Mouse (Mus musculus) heart, postnatal 0 days (tissue): ENCODE results near the gene Cd3eap. TPM values are rescaled to one million over a fixed set of nuclear protein-coding genes. Genes with fewer than 3 reads are reported as not detected.

Experiments used
- ATAC-seq: fragments of 200-750 bp; cut with Nextera tagmentation; 2 replicates; pipeline ENCODE4 v1.8.0; 2017; ENCODE audit warnings: low read depth, moderate number of reproducible peaks, moderate library complexity; ENCODE audit not compliant: insufficient read depth
- DNase-seq: peaks from one replicate; pipeline ENCODE4 v3.0.0-alpha.2; 2016; ENCODE audit warnings: low spot score
- H3K27ac ChIP-seq: fragments of 300-500 bp; sonication (generic); 2 replicates; pipeline ENCODE4 v1.5.1; 2014; ENCODE audit warnings: low read depth, mild to moderate bottlenecking
- H3K27me3 ChIP-seq: fragments of 300-500 bp; sonication (generic); 2 replicates; pipeline ENCODE4 v1.6.1; 2014; ENCODE audit warnings: low read length, mixed read lengths; ENCODE audit not compliant: control insufficient read depth, insufficient read depth
- H3K36me3 ChIP-seq: fragments of 300-500 bp; sonication (generic); replicated peaks from 2 replicates; pipeline ENCODE4 v1.6.1; 2014; ENCODE audit warnings: low read length, mixed read lengths; ENCODE audit not compliant: control insufficient read depth, insufficient read depth
- H3K4me1 ChIP-seq: fragments of 300-500 bp; sonication (generic); 2 replicates; pipeline ENCODE4 v1.6.1; 2014; ENCODE audit warnings: antibody characterized with exemption; ENCODE audit not compliant: control insufficient read depth, insufficient read depth
- H3K4me2 ChIP-seq: fragments of 300-500 bp; sonication (generic); 2 replicates; pipeline ENCODE4 v1.6.1; 2014; ENCODE audit warnings: low read depth, mild to moderate bottlenecking, low read length, moderate library complexity
- H3K4me3 ChIP-seq: fragments of 300-500 bp; sonication (generic); 2 replicates; pipeline ENCODE4 v1.5.1; 2014; ENCODE audit warnings: low read depth, low read length
- H3K9ac ChIP-seq: fragments of 300-500 bp; sonication (generic); replicated peaks from 2 replicates; pipeline ENCODE4 v1.6.1; 2014; ENCODE audit warnings: low read depth, low read length, mixed read lengths
- H3K9me3 ChIP-seq: fragments of 300-500 bp; sonication (generic); replicated peaks from 2 replicates; pipeline ENCODE4 v1.6.1; 2016; ENCODE audit warnings: low read length; ENCODE audit not compliant: control insufficient read depth
- CTCF ChIP-seq: IDR thresholded peaks from 2 replicates; pipeline ENCODE4 v1.5.1; 2016; ENCODE audit warnings: antibody characterized with exemption, control low read depth, low read depth
- EP300 ChIP-seq: IDR thresholded peaks from 2 replicates; pipeline ENCODE4 v1.6.1; 2016; ENCODE audit warnings: antibody characterized with exemption, low read depth
- WGBS: fragments of 180-500 bp; shearing (Covaris S2); extraction: QIAGEN DNeasy Blood & Tissue Kit; methylation state at CpG from one replicate; pipeline ENCODE4 v1.1.7; 2014; 5-methylcytosine and 5-hydroxymethylcytosine counted together
- polyA plus RNA-seq: library from polyadenylated mRNA; unstranded; fragments of >200 nt; fragmentation: Nextera tagmentation; extraction: Ambion mirVana; gene quantifications from 2 replicates; pipeline ENCODE4 v1.2.1, GENCODE M21; 2015
- total RNA-seq: library from RNA; depleted of rRNA; stranded (reverse); fragments of >200 nt; gene quantifications from 2 replicates; pipeline ENCODE4 v1.2.3, GENCODE M21; 2014; ENCODE audit warnings: low replicate concordance

The Cd3eap gene
- total and polyA plus RNA-seq, 2 experiments from 2014 or later = 3.2 to 11.7 TPM

DNA sequence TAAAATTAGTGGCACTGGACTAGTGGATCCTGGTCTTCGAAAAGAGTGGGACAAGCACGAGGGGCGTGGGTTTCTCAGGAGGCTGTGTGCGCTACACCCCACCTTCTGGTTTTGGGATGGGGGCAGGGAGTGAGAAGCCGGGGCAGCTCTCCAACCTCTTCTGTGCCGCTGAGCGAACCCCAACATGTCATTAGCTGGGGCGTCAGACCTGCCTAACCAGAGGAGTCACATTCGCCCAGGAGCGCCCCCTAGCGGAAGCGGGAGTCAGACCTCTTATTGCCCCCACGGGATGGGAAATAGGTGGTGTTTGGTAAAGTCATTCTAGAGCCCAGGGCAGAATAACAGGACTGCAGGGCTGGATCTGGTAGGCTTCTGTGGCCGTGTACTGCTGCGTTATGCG, 2.4 kb upstream of the Cd3eap start:
- Histone ChIP-seq H3K9ac (peak overlapping the region; percentile 56), H3K27me3 (no peaks in the 10 kb centered on the region), H3K4me1 (peaks cover 21% of the 10 kb centered on the region), H3K9me3 (no peaks in the 10 kb centered on the region), H3K4me2 (peak overlapping the region; percentile 79), H3K4me3 (peak overlapping the region; percentile 62), H3K27ac (peak overlapping the region; percentile 87), H3K36me3 (no peaks in the 10 kb centered on the region)
- TF ChIP-seq CTCF (peak; percentile 70), EP300 (no peak)
- WGBS = 6% methylated on average over 16 of the region's 16 CpGs
- DNase-seq = peak; percentile 27
- peak; percentile 16 for ATAC-seq

DNA sequence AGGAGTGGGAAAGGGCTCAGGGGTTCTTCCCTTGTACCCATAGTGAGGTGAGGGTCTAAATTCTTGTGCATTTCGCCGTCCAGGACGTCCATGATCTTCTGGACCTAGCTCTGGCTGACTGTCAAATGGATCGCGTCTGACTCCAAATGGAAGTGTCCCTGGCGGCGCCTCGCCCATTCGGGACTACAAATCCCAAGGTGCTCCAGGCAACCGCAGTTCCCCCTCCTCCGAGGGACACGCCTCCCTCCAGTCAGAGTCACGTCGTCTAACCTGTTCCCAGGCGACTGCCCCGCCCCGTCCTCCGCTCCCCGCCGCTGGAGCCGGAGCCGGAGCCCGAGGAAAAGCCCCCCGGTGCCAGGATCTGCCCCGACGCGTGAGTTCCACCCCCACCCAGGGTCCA, 1.7 kb upstream of the Cd3eap start:
- Histone ChIP-seq H3K4me3 (peak overlapping the region; percentile 62), H3K4me1 (peaks cover 21% of the 10 kb centered on the region), H3K27me3 (no peaks in the 10 kb centered on the region), H3K27ac (peak overlapping the region; percentile 87), H3K36me3 (peaks cover 5% of the 10 kb centered on the region; the same call in 1 of the 2 replicates), H3K9me3 (no peaks in the 10 kb centered on the region), H3K4me2 (peak overlapping the region; percentile 79), H3K9ac (peak overlapping the region; percentile 56)
- ATAC-seq = peak; percentile 77
- TF ChIP-seq CTCF (no peak), EP300 (no peak)
- 1% methylated on average over 25 of the region's 27 CpGs for WGBS
- DNase-seq = peak; percentile 96

DNA sequence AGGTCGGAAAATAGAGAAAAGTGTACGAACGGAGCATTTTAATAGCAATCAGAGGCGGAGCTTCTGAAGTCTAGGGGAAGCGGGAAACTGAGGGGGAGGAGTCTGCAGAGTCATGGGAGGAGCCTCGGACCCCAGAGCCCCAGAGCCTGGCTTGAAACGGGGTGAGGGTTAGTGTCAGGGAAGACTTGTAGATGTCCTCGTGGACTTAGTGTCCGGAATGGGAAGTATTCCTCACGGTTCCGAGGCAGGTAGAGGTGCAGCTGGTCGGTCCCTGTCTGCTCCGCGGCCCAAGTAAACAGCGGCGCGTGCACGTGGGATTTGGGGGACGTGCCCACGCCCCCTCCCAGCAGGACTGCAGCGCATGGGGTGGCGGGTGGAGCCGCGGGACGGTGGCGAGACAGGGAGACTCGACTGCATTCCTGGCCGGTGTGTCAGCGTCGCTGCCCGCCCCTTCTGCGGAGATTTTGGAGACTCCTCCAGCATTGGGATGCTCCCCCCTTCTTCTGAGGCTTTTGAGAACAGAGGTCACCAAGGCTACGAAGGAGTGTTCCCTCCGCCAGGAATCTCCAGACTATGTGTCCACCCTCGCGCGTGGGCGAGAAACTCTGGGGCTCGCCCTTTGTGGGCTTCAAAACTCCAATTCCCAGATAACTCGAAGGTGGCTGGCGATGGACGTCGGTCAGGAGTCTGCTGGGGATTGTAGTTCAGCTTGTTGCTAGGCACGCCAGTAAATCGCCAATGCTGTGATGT, 784 bp upstream of the Cd3eap start:
- Histone ChIP-seq H3K4me3 (peak overlapping the region; percentile 62), H3K9me3 (no peaks in the 10 kb centered on the region), H3K4me1 (peaks cover 18% of the 10 kb centered on the region), H3K9ac (peak overlapping the region; percentile 66), H3K27ac (peak overlapping the region; percentile 87), H3K36me3 (peaks cover 11% of the 10 kb centered on the region), H3K4me2 (peak overlapping the region; percentile 79), H3K27me3 (no peaks in the 10 kb centered on the region)
- TF ChIP-seq CTCF (no peak), EP300 (no peak)
- DNase-seq = peak; percentile 70
- ATAC-seq = peak; percentile 43
- under 1% methylated on average over 45 of the region's 45 CpGs for WGBS

DNA sequence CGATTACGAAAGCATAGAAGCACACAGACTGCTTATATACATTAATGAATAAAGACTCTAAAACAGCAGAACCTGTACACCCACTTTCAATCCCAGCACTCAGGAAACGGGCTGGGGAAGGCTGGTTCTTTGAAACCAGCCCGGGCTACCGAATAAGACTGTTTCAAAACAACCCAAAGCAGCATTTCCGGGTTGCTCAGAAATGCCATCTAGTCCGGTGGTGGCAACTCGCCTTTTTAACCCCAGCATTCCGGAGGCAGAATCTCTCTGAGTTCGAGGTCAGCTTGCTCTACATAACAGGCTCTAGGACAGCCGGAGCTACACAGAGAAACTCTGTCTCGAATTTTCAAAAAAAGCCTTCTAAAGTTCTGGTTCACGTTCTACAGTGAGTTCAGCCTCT, 649 bp downstream of the Cd3eap start:
- no peaks in the 10 kb centered on the region for H3K27me3 ChIP-seq
- H3K36me3 ChIP-seq = peaks cover 22% of the 10 kb centered on the region
- peak overlapping the region; percentile 62 for H3K4me3 ChIP-seq
- H3K4me2 ChIP-seq = peak overlapping the region; percentile 79
- no peak overlapping the region for H3K27ac ChIP-seq
- no peaks in the 10 kb centered on the region for H3K9me3 ChIP-seq
- WGBS = 14% methylated on average over 13 of the region's 13 CpGs
- no peak for TF ChIP-seq EP300
- peaks cover 14% of the 10 kb centered on the region for H3K4me1 ChIP-seq
- DNase-seq (no peak), ATAC-seq (no peak)
- H3K9ac ChIP-seq = peak overlapping the region; percentile 66

DNA sequence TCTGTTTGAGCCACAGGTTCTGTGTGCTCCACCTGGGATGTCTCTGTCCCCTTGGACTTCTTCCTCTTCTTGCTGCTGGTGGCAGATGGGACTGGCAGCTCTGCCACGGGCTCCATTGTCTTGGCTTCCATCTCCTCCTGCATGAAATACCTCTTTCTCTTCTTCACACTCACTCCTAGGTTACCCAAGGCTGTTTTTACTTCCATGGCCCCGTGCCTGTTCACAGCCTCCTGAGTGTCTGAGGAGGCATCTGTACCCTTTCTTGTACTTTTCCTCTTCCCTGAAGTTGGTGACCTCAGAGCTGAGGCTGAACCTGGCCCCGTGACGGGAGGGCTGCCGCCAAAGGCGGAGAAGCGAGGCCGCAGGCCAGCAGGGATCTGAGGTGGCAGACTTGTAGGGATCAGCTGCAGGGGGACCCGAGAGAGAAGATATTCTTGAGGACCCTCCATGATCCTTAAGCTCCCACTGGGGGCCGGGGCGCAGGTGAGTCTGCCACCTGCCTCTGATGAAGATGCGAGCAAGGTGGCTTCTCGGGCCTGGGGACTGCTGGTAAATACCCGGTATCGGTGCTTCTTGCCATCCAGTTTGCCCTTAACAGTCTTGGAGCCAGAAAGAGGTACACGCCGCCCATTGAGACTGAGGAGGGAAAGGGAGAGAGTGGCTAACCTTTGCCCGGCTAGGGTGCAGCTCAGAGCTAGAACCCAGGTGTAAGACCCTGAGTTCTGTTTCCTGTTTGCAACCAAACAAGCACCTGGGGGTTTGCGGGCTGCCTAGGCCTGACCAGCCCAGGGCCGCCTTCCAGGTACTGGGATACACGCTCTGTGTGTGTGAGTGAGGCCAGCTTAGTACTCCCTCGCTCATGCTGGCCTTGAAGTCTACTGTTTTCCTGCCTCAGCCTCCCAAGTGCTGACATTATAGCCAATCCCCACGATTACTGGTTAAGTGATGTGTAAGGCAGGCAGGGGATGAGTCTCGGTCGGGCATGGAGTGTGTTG, 1.6 kb downstream of the Cd3eap start:
- H3K27ac ChIP-seq = no peak overlapping the region
- DNase-seq (no peak), ATAC-seq (no peak)
- H3K4me1 ChIP-seq = peaks cover 8% of the 10 kb centered on the region
- no peaks in the 10 kb centered on the region for H3K27me3 ChIP-seq
- 89% methylated on average over 25 of the region's 25 CpGs for WGBS
- peaks cover 31% of the 10 kb centered on the region for H3K36me3 ChIP-seq
- H3K4me3 ChIP-seq = no peak overlapping the region
- H3K9ac ChIP-seq = no peak overlapping the region
- H3K4me2 ChIP-seq = no peak overlapping the region
- no peak for TF ChIP-seq CTCF
- TF ChIP-seq EP300 = no peak
- no peaks in the 10 kb centered on the region for H3K9me3 ChIP-seq
